Mouse (Mus musculus) olfactory bulb, adult 2 months (tissue): ENCODE measurements at regions not wholly inside any gene's neighbourhood (a gene's known extent, or its start where the extent isn't known, plus 50 kb on each side); places are given as distances from the start of the nearest gene placed in this dataset.

Experiments
- CTCF ChIP-seq: fragments of 200-500 bp; IDR thresholded peaks from 2 replicates; pipeline ENCODE4 v1.5.1; 2012; ENCODE audit warnings: low read depth, mild to moderate bottlenecking, low read length, moderate library complexity; ENCODE audit not compliant: insufficient read depth
- POLR2A ChIP-seq: fragments of 200-500 bp; IDR thresholded peaks from 2 replicates; pipeline ENCODE4 v1.6.1; 2012; ENCODE audit warnings: mild to moderate bottlenecking, low read depth, low read length, moderate library complexity; ENCODE audit not compliant: insufficient read depth

GRCm38 (mm10) chr13:102569580-102569979, 123.8 kb upstream of the Cd180 start:
- TF ChIP-seq POLR2A (no peak), CTCF (no peak)
